Mouse (Mus musculus): Measurements from ENCODE around the gene Hoxc5.
A peak's percentile ranks its signal among the peaks of the same experiment; 100 is the strongest.

The Hoxc5 gene

DNA sequence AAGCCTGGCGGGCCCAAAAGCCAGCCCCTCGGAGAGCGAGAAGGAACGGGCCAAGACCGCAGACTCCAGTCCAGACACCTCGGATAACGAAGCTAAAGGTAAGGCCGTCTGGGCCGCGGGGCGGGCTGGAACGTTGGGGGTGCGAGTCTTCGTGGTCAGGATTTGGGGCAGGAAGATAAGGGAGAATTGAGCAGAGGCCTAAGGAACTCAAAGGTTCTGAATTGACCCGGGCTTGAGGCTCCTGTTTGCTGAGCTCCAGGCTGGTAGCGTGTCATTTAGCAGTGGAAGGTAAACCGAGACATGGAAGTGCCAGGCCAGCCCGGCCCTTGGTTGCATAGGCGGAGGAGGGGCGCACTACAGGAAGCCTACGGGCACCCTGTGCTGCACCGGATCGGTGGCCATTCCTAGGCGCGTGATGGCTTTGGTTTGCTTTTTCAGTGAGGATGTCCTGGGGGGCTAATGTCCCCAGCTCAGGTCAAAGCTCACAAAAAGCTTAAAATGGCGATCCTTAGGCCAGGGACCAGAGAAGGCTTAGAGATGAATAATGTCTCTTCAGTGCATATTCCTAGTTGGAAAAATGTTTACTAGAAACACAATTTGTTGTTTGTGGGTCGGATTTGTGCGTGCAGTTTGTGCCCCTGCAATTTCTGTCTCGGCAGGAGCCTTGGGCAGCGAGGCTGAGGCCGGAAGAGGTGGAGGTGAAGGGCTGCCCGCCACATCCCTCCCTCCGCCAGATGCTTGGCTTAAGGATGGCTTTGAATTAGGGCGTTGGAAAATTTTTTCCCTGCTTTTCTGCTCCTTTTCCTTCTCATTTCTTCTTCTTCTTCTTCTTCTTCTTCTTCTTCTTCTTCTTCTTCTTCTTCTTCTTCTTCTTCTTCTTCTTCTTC is 511 bp downstream of the Hoxc5 start:
- DNase-seq (ENCODE audit: extremely low read depth, low read depth): peak; percentile 44

- no peak for DNase-seq (ENCODE audit: extremely low read depth, low read depth)
Observed at GRCm38 (mm10) chr15:102969296-102969695, 2.1 kb downstream of the Hoxc5 start.

GRCm38 (mm10) chr15:102970740-102971139 is 3.5 kb downstream of the Hoxc5 start:
- DNase-seq (ENCODE audit: extremely low read depth, low read depth): no peak

- no peak for DNase-seq (ENCODE audit: extremely low read depth, low read depth)
Observed at GRCm38 (mm10) chr15:102972254-102972653, 5.0 kb downstream of the Hoxc5 start.

DNA sequence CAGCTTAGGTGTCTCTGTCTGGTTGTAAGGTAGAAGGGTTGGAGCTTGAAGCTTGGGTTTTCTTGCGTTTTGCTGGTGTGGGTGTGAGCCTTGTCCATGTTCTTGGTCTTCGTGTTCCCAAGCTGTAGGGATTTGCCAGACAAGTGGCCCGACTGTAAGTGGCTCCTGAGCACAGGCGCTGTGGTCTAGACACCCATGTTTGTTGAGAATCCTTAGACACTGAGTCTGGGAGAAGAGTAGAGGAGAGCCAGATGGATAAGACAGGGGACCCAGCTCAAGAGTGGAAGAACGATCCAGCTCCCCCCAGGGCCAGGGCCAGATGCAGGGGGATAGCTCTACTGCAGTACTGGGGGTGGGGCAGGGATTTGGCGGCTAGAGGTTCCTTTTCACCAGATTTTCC is 5.5 kb downstream of the Hoxc5 start:
- DNase-seq (ENCODE audit: extremely low read depth, low read depth): no peak

DNA sequence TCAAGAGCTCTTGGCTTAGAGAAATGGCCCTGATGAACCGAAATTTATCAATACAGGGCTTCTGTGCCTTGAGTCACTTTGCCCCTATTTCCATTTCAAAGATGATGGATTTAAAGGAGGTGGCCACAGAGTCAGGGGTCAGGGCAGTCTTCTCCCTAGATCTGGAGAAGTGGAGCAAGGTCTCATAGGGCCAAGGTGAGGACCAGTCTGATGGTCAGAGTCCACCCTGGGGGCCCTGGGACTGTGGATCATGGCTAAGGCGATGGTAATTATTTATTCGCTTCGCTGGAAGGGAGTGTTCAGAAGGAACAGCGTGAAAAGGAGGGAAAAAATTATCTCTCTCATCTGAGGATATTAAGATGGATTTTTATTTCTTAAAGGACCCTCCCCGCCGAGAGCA is 7.8 kb downstream of the Hoxc5 start:
- DNase-seq (ENCODE audit: extremely low read depth, low read depth): no peak

DNA sequence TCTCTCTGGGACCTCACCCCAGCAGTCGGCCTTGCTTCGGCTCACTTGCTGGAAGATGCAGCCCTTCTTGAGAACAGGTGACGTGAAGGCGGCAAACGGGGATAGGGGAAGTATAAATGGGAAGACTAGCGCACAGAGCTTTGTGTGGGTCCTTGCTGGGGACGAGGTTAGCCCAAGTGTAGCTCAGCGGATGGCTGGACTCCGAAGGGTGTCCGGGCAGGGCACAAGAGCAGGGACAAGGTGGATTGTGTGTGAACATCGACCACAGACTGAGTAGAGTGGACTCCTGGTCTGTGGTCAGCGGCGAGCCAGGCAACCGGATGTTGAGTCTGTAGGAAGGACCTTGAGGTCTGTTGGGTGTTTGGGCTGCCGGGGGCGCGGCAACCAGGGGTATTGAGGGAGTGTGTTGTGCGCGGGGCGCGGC is 8.5 kb downstream of the Hoxc5 start:
- no peak for DNase-seq (ENCODE audit: extremely low read depth, low read depth)

GRCm38 (mm10) chr15:102976171-102976570 is 8.9 kb downstream of the Hoxc5 start, which contains the start of gene Hoxc9:
Hoxc9 (plus strand) TSS chr15:102976439.
- DNase-seq (ENCODE audit: extremely low read depth, low read depth): no peak

GRCm38 (mm10) chr15:102976631-102977422 is 9.6 kb downstream of the Hoxc5 start:
- DNase-seq (ENCODE audit: extremely low read depth, low read depth): no peak

GRCm38 (mm10) chr15:102977423-102977974 is 10.3 kb downstream of the Hoxc5 start:
- DNase-seq (ENCODE audit: extremely low read depth, low read depth): no peak

GRCm38 (mm10) chr15:102978615-102979515 is 11.6 kb downstream of the Hoxc5 start:
- peak; percentile 83 for DNase-seq (ENCODE audit: extremely low read depth, low read depth)

GRCm38 (mm10) chr15:102979936-102980335 is 12.7 kb downstream of the Hoxc5 start:
- DNase-seq (ENCODE audit: extremely low read depth, low read depth): no peak

- DNase-seq (ENCODE audit: extremely low read depth, low read depth): no peak
Observed at GRCm38 (mm10) chr15:102980352-102980751, 13.1 kb downstream of the Hoxc5 start.

GRCm38 (mm10) chr15:102980912-102981311 is 13.7 kb downstream of the Hoxc5 start:
- DNase-seq (ENCODE audit: extremely low read depth, low read depth): no peak

GRCm38 (mm10) chr15:102981379-102982288 is 14.4 kb downstream of the Hoxc5 start:
- no peak for DNase-seq (ENCODE audit: extremely low read depth, low read depth)

- no peak for DNase-seq (ENCODE audit: extremely low read depth, low read depth)
Observed at GRCm38 (mm10) chr15:102983716-102984115, 16.5 kb downstream of the Hoxc5 start.

DNA sequence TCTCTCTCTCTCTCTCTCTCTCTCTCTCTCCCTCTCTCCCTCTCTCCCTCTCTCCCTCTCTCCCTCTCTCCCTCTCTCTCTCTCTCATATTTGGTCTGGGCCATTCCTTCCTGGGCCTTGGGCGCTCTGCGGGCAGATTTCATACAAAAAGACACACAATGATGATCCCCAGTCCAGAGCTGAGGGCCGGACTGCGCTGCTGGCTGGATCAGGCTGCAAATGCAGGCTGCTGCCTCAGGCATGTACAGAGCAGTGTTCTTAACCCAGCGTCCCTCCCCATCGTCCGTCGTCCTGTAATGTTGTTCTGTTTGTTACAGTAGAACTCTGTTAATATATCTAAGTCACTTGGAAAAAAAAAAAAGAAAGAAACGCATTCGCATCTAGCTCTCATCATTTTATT is 17.3 kb downstream of the Hoxc5 start:
- DNase-seq (ENCODE audit: extremely low read depth, low read depth): no peak

- DNase-seq (ENCODE audit: extremely low read depth, low read depth): no peak
Observed at GRCm38 (mm10) chr15:102984925-102985324, 17.7 kb downstream of the Hoxc5 start.

- no peak for DNase-seq (ENCODE audit: extremely low read depth, low read depth)
Observed at GRCm38 (mm10) chr15:102987124-102987833, 20.0 kb downstream of the Hoxc5 start.
